Mouse (Mus musculus) embryonic fibroblast, embryonic 13.5 days (primary cell): ENCODE measurements around the gene Gm21976.

Experiments used
- CTCF ChIP-seq: IDR thresholded peaks from 2 replicates; pipeline ENCODE4 v1.5.1; 2011; ENCODE audit warnings: mild to moderate bottlenecking, control low read depth, low read length, moderate library complexity, borderline replicate concordance; ENCODE audit not compliant: insufficient read depth
- POLR2A ChIP-seq: IDR thresholded peaks from 2 replicates; pipeline ENCODE4 v1.6.1; 2011; ENCODE audit warnings: low read depth, mild to moderate bottlenecking, control low read depth, low read length, moderate library complexity

DNA sequence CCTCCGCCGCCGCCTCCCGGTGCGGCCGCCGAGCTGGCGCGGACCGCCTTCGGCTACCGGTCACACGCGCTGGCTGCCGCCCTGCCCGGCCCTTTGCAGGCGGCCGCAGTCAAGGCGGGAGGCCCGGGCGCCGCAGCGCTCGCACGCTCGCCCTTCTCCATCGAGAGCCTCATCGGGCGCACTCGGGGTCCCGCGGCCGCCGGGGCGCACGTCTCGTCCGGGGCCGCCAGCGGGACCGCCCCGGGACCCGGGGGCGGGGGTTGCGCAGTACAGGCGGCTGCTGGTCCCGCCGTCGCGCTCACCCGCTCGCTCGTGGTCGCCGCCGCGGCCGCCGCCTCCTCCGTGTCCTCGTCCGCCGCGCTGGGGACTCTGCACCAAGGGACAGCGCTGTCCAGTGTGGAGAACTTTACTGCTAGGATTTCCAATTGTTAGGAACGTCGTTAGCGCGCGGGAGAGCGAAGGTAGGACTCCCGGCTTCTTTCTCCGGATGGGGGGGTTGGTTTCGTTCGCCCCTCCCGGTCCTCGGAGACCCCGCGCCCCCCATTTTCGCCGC, 75.9 kb downstream of the Gm21976 start:
- TF ChIP-seq CTCF, result no peak
- TF ChIP-seq POLR2A, result no peak
